Mouse (Mus musculus): ENCODE measurements around the gene Etfa. TPM values are rescaled to one million over a fixed set of nuclear protein-coding genes. Genes with fewer than 3 reads are reported as not detected.

The Etfa gene
- polyA plus RNA-seq (2016; fragmentation: Nextera tagmentation; extraction: Ambion mirVana): 151 and 157 TPM in 2 replicates

GRCm38 (mm10) chr9:55512027-55512543 is at the start of gene Etfa:
Etfa (minus strand) TSS chr9:55512243.
- H3K27me3 ChIP-seq (ENCODE audit: low read depth, poor library complexity, severe bottlenecking): peaks cover 26% of the 10 kb centered on the region
- peak; percentile 95 for DNase-seq (ENCODE audit: low spot score)
- no peaks in the 10 kb centered on the region for H3K36me3 ChIP-seq
- under 1% methylated on average over 47 of the region's 47 CpGs for WGBS
- H3K9me3 ChIP-seq (replicated peaks): no peaks in the 10 kb centered on the region
- H3K4me1 ChIP-seq: peaks cover 19% of the 10 kb centered on the region
- H3K27ac ChIP-seq (replicated peaks): peak within 1 kb of the TSS; percentile 91
- peak within 1 kb of the TSS; percentile 66 for H3K4me3 ChIP-seq

GRCm38 (mm10) chr9:55560960-55561359 is 48.9 kb upstream of the Etfa start:
- DNase-seq (ENCODE audit: low spot score): no peak
- Histone ChIP-seq H3K27ac (replicated peaks) (no peak overlapping the region), H3K4me1 (peaks cover 6% of the 10 kb centered on the region), H3K27me3 (ENCODE audit: low read depth, poor library complexity, severe bottlenecking) (no peaks in the 10 kb centered on the region), H3K36me3 (no peaks in the 10 kb centered on the region), H3K4me3 (no peak overlapping the region), H3K9me3 (replicated peaks) (no peaks in the 10 kb centered on the region)
- WGBS: 100% methylated on average over 1 of the region's 1 CpGs

GRCm38 (mm10) chr9:55554986-55555385 is 42.9 kb upstream of the Etfa start:
- H3K4me3 ChIP-seq: no peak overlapping the region
- H3K4me1 ChIP-seq: no peaks in the 10 kb centered on the region
- peaks cover 20% of the 10 kb centered on the region for H3K27me3 ChIP-seq (ENCODE audit: low read depth, poor library complexity, severe bottlenecking)
- DNase-seq (ENCODE audit: low spot score): no peak
- 86% methylated on average over 1 of the region's 1 CpGs for WGBS
- no peaks in the 10 kb centered on the region for H3K9me3 ChIP-seq (replicated peaks)
- no peak overlapping the region for H3K27ac ChIP-seq (replicated peaks)
- no peaks in the 10 kb centered on the region for H3K36me3 ChIP-seq

GRCm38 (mm10) chr9:55549302-55549890 is 37.4 kb upstream of the Etfa start:
- no peak overlapping the region for H3K27ac ChIP-seq (replicated peaks)
- WGBS: 6% methylated on average over 16 of the region's 16 CpGs
- no peak overlapping the region; the same call in 1 of the 2 replicates for H3K4me3 ChIP-seq

GRCm38 (mm10) chr9:55548871-55549270 is 36.8 kb upstream of the Etfa start:
- DNase-seq (ENCODE audit: low spot score): no peak
- H3K4me1 ChIP-seq: peaks cover 37% of the 10 kb centered on the region
- no peak overlapping the region for H3K27ac ChIP-seq (replicated peaks)
- H3K27me3 ChIP-seq (ENCODE audit: low read depth, poor library complexity, severe bottlenecking): peaks cover 82% of the 10 kb centered on the region
- 12% methylated on average over 3 of the region's 3 CpGs for WGBS
- H3K9me3 ChIP-seq (replicated peaks): no peaks in the 10 kb centered on the region
- no peak overlapping the region for H3K4me3 ChIP-seq
- H3K36me3 ChIP-seq: no peaks in the 10 kb centered on the region

More at GRCm38 (mm10) chr9:55549302-55549890, 37.4 kb upstream of the Etfa start:
- peak; percentile 25 for DNase-seq (ENCODE audit: low spot score)
- H3K27me3 ChIP-seq (ENCODE audit: low read depth, poor library complexity, severe bottlenecking): peaks cover 76% of the 10 kb centered on the region
- peaks cover 31% of the 10 kb centered on the region for H3K4me1 ChIP-seq
- H3K36me3 ChIP-seq: no peaks in the 10 kb centered on the region
- no peaks in the 10 kb centered on the region for H3K9me3 ChIP-seq (replicated peaks)

- peak; percentile 65 for DNase-seq (ENCODE audit: low spot score)
- Histone ChIP-seq H3K36me3 (no peaks in the 10 kb centered on the region), H3K4me3 (peak overlapping the region; percentile 46), H3K27me3 (ENCODE audit: low read depth, poor library complexity, severe bottlenecking) (peaks cover 100% of the 10 kb centered on the region), H3K9me3 (replicated peaks) (no peaks in the 10 kb centered on the region), H3K4me1 (peaks cover 56% of the 10 kb centered on the region), H3K27ac (replicated peaks) (no peak overlapping the region)
- WGBS: 2% methylated on average over 63 of the region's 63 CpGs
Observed at GRCm38 (mm10) chr9:55546176-55547010, 34.4 kb upstream of the Etfa start.

GRCm38 (mm10) chr9:55545556-55546175 is 33.6 kb upstream of the Etfa start:
- peaks cover 100% of the 10 kb centered on the region for H3K27me3 ChIP-seq (ENCODE audit: low read depth, poor library complexity, severe bottlenecking)
- 5% methylated on average over 41 of the region's 41 CpGs for WGBS
- no peak overlapping the region for H3K27ac ChIP-seq (replicated peaks)
- H3K4me1 ChIP-seq: peaks cover 62% of the 10 kb centered on the region
- H3K4me3 ChIP-seq: peak overlapping the region; percentile 46
- DNase-seq (ENCODE audit: low spot score): peak; percentile 57
- no peaks in the 10 kb centered on the region for H3K9me3 ChIP-seq (replicated peaks)
- no peaks in the 10 kb centered on the region for H3K36me3 ChIP-seq

GRCm38 (mm10) chr9:55544861-55545555 is 33.0 kb upstream of the Etfa start:
- H3K4me1 ChIP-seq: peaks cover 69% of the 10 kb centered on the region
- no peaks in the 10 kb centered on the region for H3K36me3 ChIP-seq
- H3K9me3 ChIP-seq (replicated peaks): no peaks in the 10 kb centered on the region
- peak; percentile 72 for DNase-seq (ENCODE audit: low spot score)
- peaks cover 100% of the 10 kb centered on the region for H3K27me3 ChIP-seq (ENCODE audit: low read depth, poor library complexity, severe bottlenecking)
- under 1% methylated on average over 30 of the region's 30 CpGs for WGBS
- no peak overlapping the region for H3K27ac ChIP-seq (replicated peaks)
- H3K4me3 ChIP-seq: peak overlapping the region; percentile 46; the same call in 1 of the 2 replicates

GRCm38 (mm10) chr9:55543703-55544401 is 31.8 kb upstream of the Etfa start:
- no peaks in the 10 kb centered on the region for H3K9me3 ChIP-seq (replicated peaks)
- no peaks in the 10 kb centered on the region for H3K36me3 ChIP-seq
- peak; percentile 80 for DNase-seq (ENCODE audit: low spot score)
- peaks cover 67% of the 10 kb centered on the region for H3K4me1 ChIP-seq
- no peak overlapping the region; the same call in 1 of the 2 replicates for H3K27ac ChIP-seq (replicated peaks)
- under 1% methylated on average over 46 of the region's 46 CpGs for WGBS
- H3K4me3 ChIP-seq: peak overlapping the region; percentile 46
- peaks cover 100% of the 10 kb centered on the region for H3K27me3 ChIP-seq (ENCODE audit: low read depth, poor library complexity, severe bottlenecking)

- Histone ChIP-seq H3K4me1 (peaks cover 67% of the 10 kb centered on the region), H3K36me3 (no peaks in the 10 kb centered on the region), H3K27ac (replicated peaks) (no peak overlapping the region), H3K27me3 (ENCODE audit: low read depth, poor library complexity, severe bottlenecking) (peaks cover 100% of the 10 kb centered on the region), H3K4me3 (peak overlapping the region; percentile 46; the same call in 1 of the 2 replicates), H3K9me3 (replicated peaks) (no peaks in the 10 kb centered on the region)
- 4% methylated on average over 8 of the region's 8 CpGs for WGBS
- DNase-seq (ENCODE audit: low spot score): no peak
Observed at GRCm38 (mm10) chr9:55543336-55543702, 31.3 kb upstream of the Etfa start.

GRCm38 (mm10) chr9:55542366-55543325 is 30.6 kb upstream of the Etfa start:
- Histone ChIP-seq H3K27me3 (ENCODE audit: low read depth, poor library complexity, severe bottlenecking) (peaks cover 100% of the 10 kb centered on the region), H3K4me3 (peak overlapping the region; percentile 54), H3K36me3 (no peaks in the 10 kb centered on the region), H3K27ac (replicated peaks) (no peak overlapping the region), H3K9me3 (replicated peaks) (no peaks in the 10 kb centered on the region), H3K4me1 (peaks cover 67% of the 10 kb centered on the region)
- WGBS: under 1% methylated on average over 59 of the region's 59 CpGs
- peak; percentile 56 for DNase-seq (ENCODE audit: low spot score)
